Mouse (Mus musculus): ENCODE results near the gene Sept11. TPM values are rescaled to one million over a fixed set of nuclear protein-coding genes. Genes with fewer than 3 reads are reported as not detected.

The Sept11 gene
- total RNA-seq, 4 experiments from 2014 or later: 91.3 to 100 (median 94.8) TPM

GRCm38 (mm10) chr5:93167919-93168516, 74.8 kb downstream of the Sept11 start:
- no peak for DNase-seq (ENCODE audit: low spot score in 2 of 2)

GRCm38 (mm10) chr5:93168654-93169053, 75.4 kb downstream of the Sept11 start:
- no peak for DNase-seq (ENCODE audit: low spot score in 2 of 2)

GRCm38 (mm10) chr5:93171420-93171819, 78.2 kb downstream of the Sept11 start:
- no peak for DNase-seq (ENCODE audit: low spot score in 2 of 2)

GRCm38 (mm10) chr5:93172536-93172935, 79.3 kb downstream of the Sept11 start:
- DNase-seq (ENCODE audit: low spot score in 2 of 2): no peak

- no peak for DNase-seq (ENCODE audit: low spot score in 2 of 2)
Observed at GRCm38 (mm10) chr5:93174675-93175074, 81.4 kb downstream of the Sept11 start.

GRCm38 (mm10) chr5:93178616-93179015, 85.4 kb downstream of the Sept11 start:
- no peak for DNase-seq (ENCODE audit: low spot score in 2 of 2)

GRCm38 (mm10) chr5:93180252-93180651, 87.0 kb downstream of the Sept11 start:
- no peak for DNase-seq (ENCODE audit: low spot score in 2 of 2)

GRCm38 (mm10) chr5:93183311-93183710, 90.1 kb downstream of the Sept11 start:
- no peak for DNase-seq (ENCODE audit: low spot score in 2 of 2)

- DNase-seq (ENCODE audit: low spot score in 2 of 2): no peak
Observed at GRCm38 (mm10) chr5:93184548-93184947, 91.3 kb downstream of the Sept11 start.

GRCm38 (mm10) chr5:93189607-93190006, 96.4 kb downstream of the Sept11 start:
- DNase-seq (ENCODE audit: low spot score in 2 of 2): no peak

GRCm38 (mm10) chr5:93190428-93190827, 97.2 kb downstream of the Sept11 start:
- DNase-seq (ENCODE audit: low spot score in 2 of 2): no peak

GRCm38 (mm10) chr5:93198232-93198631, 105.0 kb downstream of the Sept11 start:
- DNase-seq (ENCODE audit: low spot score in 2 of 2): no peak

GRCm38 (mm10) chr5:93201181-93201580, 107.9 kb downstream of the Sept11 start:
- no peak for DNase-seq (ENCODE audit: low spot score in 2 of 2)

- peak; percentile 12 to 37 for DNase-seq (ENCODE audit: low spot score in 2 of 2)
Observed at GRCm38 (mm10) chr5:93205371-93206108, 112.3 kb downstream of the Sept11 start.

GRCm38 (mm10) chr5:93206109-93207005, 113.1 kb downstream of the Sept11 start, which contains the start of the genes Ccni and 2010109A12Rik:
Ccni (minus strand) TSS chr5:93206495.
2010109A12Rik (plus strand) TSS chr5:93206518.
- peak; percentile 90 to 93 for DNase-seq (ENCODE audit: low spot score in 2 of 2)

- peak; percentile 20 to 30 for DNase-seq (ENCODE audit: low spot score in 2 of 2)
Observed at GRCm38 (mm10) chr5:93207006-93207348, 113.7 kb downstream of the Sept11 start.

GRCm38 (mm10) chr5:93207555-93207954, 114.3 kb downstream of the Sept11 start:
- DNase-seq (ENCODE audit: low spot score in 2 of 2): no peak

GRCm38 (mm10) chr5:93218375-93218774, 125.1 kb downstream of the Sept11 start:
- no peak for DNase-seq (ENCODE audit: low spot score in 2 of 2)

GRCm38 (mm10) chr5:93221661-93222060, 128.4 kb downstream of the Sept11 start:
- DNase-seq (ENCODE audit: low spot score in 2 of 2): peak; percentile 31 to 36

GRCm38 (mm10) chr5:93224549-93224948, 131.3 kb downstream of the Sept11 start:
- DNase-seq (ENCODE audit: low spot score in 2 of 2): no peak

Data from gastrocnemius, adult 8-10 months (tissue).